Mouse (Mus musculus): ENCODE data around the gene Scarf2. TPM values are rescaled to one million over a fixed set of nuclear protein-coding genes. Genes with fewer than 3 reads are reported as not detected.

Scarf2 gene
- not detected in 2 replicates for total RNA-seq (2014; fragmentation: Nextera tagmentation)
- 0.06 TPM in 1 of 2 replicates, not detected in the other for total RNA-seq (2017)
- not detected in 2 replicates for polyA plus RNA-seq (2012)

- no peak for DNase-seq (ENCODE audit: low spot score)
- Histone ChIP-seq H3K27me3 (ENCODE audit: insufficient read depth, low read length) (peaks cover 36% of the 10 kb centered on the region), H3K4me1 (ENCODE audit: insufficient read depth, low read depth, low read length) (no peaks in the 10 kb centered on the region), H3K36me3 (replicated peaks) (no peaks in the 10 kb centered on the region), H3K4me3 (ENCODE audit: low read depth, low read length) (no peak within 1 kb of the TSS), H3K9me3 (replicated peaks) (peaks cover 3% of the 10 kb centered on the region; the same call in 1 of the 2 replicates)
- no peak for ATAC-seq (ENCODE audit: extremely low read depth, insufficient number of reproducible peaks, low FRiP score, poor library complexity, severe bottlenecking)
- TF ChIP-seq CTCF (IDR thresholded peaks at IDR 0.05; ENCODE audit: low read depth, low read length) (no peak), POLR2AphosphoS5 (IDR thresholded peaks at IDR 0.05; ENCODE audit: insufficient replicate concordance, low read depth, low read length) (no peak), TAL1 (conservative IDR thresholded peaks at IDR 0.05; ENCODE audit: low read depth, low read length) (no peak), GATA1 (IDR thresholded peaks at IDR 0.05; ENCODE audit: borderline replicate concordance, low read length) (no peak), GATA2 (IDR thresholded peaks at IDR 0.05; ENCODE audit: borderline replicate concordance, low read depth, low read length) (no peak)
These were observed at the start of gene Scarf2 for GRCm38 (mm10) chr16:17796971-17797811. Gene Scarf2 (plus strand): TSS chr16:17797282.

GRCm38 (mm10) chr16:17753001-17753400, 44.1 kb upstream of the Scarf2 start:
- no peak for ATAC-seq (ENCODE audit: extremely low read depth, insufficient number of reproducible peaks, low FRiP score, poor library complexity, severe bottlenecking)
- no peaks in the 10 kb centered on the region for H3K9me3 ChIP-seq (replicated peaks)
- DNase-seq (ENCODE audit: low spot score) = no peak
- TF ChIP-seq TAL1 (conservative IDR thresholded peaks at IDR 0.05; ENCODE audit: low read depth, low read length) (no peak), GATA2 (IDR thresholded peaks at IDR 0.05; ENCODE audit: borderline replicate concordance, low read depth, low read length) (no peak), GATA1 (IDR thresholded peaks at IDR 0.05; ENCODE audit: borderline replicate concordance, low read length) (no peak), CTCF (IDR thresholded peaks at IDR 0.05; ENCODE audit: low read depth, low read length) (no peak), POLR2AphosphoS5 (IDR thresholded peaks at IDR 0.05; ENCODE audit: insufficient replicate concordance, low read depth, low read length) (no peak)
- no peaks in the 10 kb centered on the region for H3K4me1 ChIP-seq (ENCODE audit: insufficient read depth, low read depth, low read length)
- H3K36me3 ChIP-seq (replicated peaks) = no peaks in the 10 kb centered on the region
- peaks cover 16% of the 10 kb centered on the region for H3K27me3 ChIP-seq (ENCODE audit: insufficient read depth, low read length)
- H3K4me3 ChIP-seq (ENCODE audit: low read depth, low read length) = no peak overlapping the region

GRCm38 (mm10) chr16:17753686-17754085, 43.4 kb upstream of the Scarf2 start:
- Histone ChIP-seq H3K27me3 (ENCODE audit: insufficient read depth, low read length) (peaks cover 16% of the 10 kb centered on the region), H3K4me1 (ENCODE audit: insufficient read depth, low read depth, low read length) (no peaks in the 10 kb centered on the region), H3K4me3 (ENCODE audit: low read depth, low read length) (no peak overlapping the region), H3K9me3 (replicated peaks) (no peaks in the 10 kb centered on the region), H3K36me3 (replicated peaks) (no peaks in the 10 kb centered on the region)
- TF ChIP-seq GATA1 (IDR thresholded peaks at IDR 0.05; ENCODE audit: borderline replicate concordance, low read length) (no peak), TAL1 (conservative IDR thresholded peaks at IDR 0.05; ENCODE audit: low read depth, low read length) (no peak)
- DNase-seq (ENCODE audit: low spot score) (no peak), ATAC-seq (ENCODE audit: extremely low read depth, insufficient number of reproducible peaks, low FRiP score, poor library complexity, severe bottlenecking) (no peak)

GRCm38 (mm10) chr16:17757756-17758155, 39.3 kb upstream of the Scarf2 start:
- Histone ChIP-seq H3K4me1 (ENCODE audit: insufficient read depth, low read depth, low read length) (no peaks in the 10 kb centered on the region; the same call in 1 of the 2 replicates), H3K36me3 (replicated peaks) (no peaks in the 10 kb centered on the region), H3K4me3 (ENCODE audit: low read depth, low read length) (no peak overlapping the region), H3K9me3 (replicated peaks) (peaks cover 8% of the 10 kb centered on the region), H3K27me3 (ENCODE audit: insufficient read depth, low read length) (peaks cover 21% of the 10 kb centered on the region)
- TF ChIP-seq GATA1 (IDR thresholded peaks at IDR 0.05; ENCODE audit: borderline replicate concordance, low read length) (no peak), GATA2 (IDR thresholded peaks at IDR 0.05; ENCODE audit: borderline replicate concordance, low read depth, low read length) (no peak), TAL1 (conservative IDR thresholded peaks at IDR 0.05; ENCODE audit: low read depth, low read length) (no peak), POLR2AphosphoS5 (IDR thresholded peaks at IDR 0.05; ENCODE audit: insufficient replicate concordance, low read depth, low read length) (no peak), CTCF (IDR thresholded peaks at IDR 0.05; ENCODE audit: low read depth, low read length) (no peak)
- DNase-seq (ENCODE audit: low spot score) (no peak), ATAC-seq (ENCODE audit: extremely low read depth, insufficient number of reproducible peaks, low FRiP score, poor library complexity, severe bottlenecking) (no peak)

- Histone ChIP-seq H3K36me3 (replicated peaks) (no peaks in the 10 kb centered on the region), H3K4me1 (ENCODE audit: insufficient read depth, low read depth, low read length) (no peaks in the 10 kb centered on the region; the same call in 1 of the 2 replicates), H3K4me3 (ENCODE audit: low read depth, low read length) (no peak overlapping the region), H3K9me3 (replicated peaks) (peaks cover 8% of the 10 kb centered on the region), H3K27me3 (ENCODE audit: insufficient read depth, low read length) (peaks cover 17% of the 10 kb centered on the region)
- ATAC-seq (ENCODE audit: extremely low read depth, insufficient number of reproducible peaks, low FRiP score, poor library complexity, severe bottlenecking) = no peak
- TF ChIP-seq POLR2AphosphoS5 (IDR thresholded peaks at IDR 0.05; ENCODE audit: insufficient replicate concordance, low read depth, low read length) = no peak
- DNase-seq (ENCODE audit: low spot score) = no peak
These were observed 38.2 kb upstream of the Scarf2 start for GRCm38 (mm10) chr16:17758902-17759301.

- peaks cover 20% of the 10 kb centered on the region for H3K27me3 ChIP-seq (ENCODE audit: insufficient read depth, low read length)
- ATAC-seq (ENCODE audit: extremely low read depth, insufficient number of reproducible peaks, low FRiP score, poor library complexity, severe bottlenecking) (no peak), DNase-seq (ENCODE audit: low spot score) (no peak)
- TF ChIP-seq GATA1 (IDR thresholded peaks at IDR 0.05; ENCODE audit: borderline replicate concordance, low read length) = no peak
- TF ChIP-seq CTCF (IDR thresholded peaks at IDR 0.05; ENCODE audit: low read depth, low read length) = no peak
- no peak for TF ChIP-seq TAL1 (conservative IDR thresholded peaks at IDR 0.05; ENCODE audit: low read depth, low read length)
- TF ChIP-seq POLR2AphosphoS5 (IDR thresholded peaks at IDR 0.05; ENCODE audit: insufficient replicate concordance, low read depth, low read length) = no peak
- TF ChIP-seq GATA2 (IDR thresholded peaks at IDR 0.05; ENCODE audit: borderline replicate concordance, low read depth, low read length) = no peak
- H3K4me3 ChIP-seq (ENCODE audit: low read depth, low read length) = no peak within 1 kb of the TSS
- H3K4me1 ChIP-seq (ENCODE audit: insufficient read depth, low read depth, low read length) = peaks cover 3% of the 10 kb centered on the region
- H3K9me3 ChIP-seq (replicated peaks) = peaks cover 8% of the 10 kb centered on the region
- H3K36me3 ChIP-seq (replicated peaks) = no peaks in the 10 kb centered on the region
These were observed 37.7 kb upstream of the Scarf2 start, which contains the start of gene Klhl22 for GRCm38 (mm10) chr16:17759344-17759773. Gene Klhl22 (plus strand): TSS chr16:17759618.

Data from G1E (cell line).